Mouse (Mus musculus): Measurements from ENCODE around the gene Herc4. TPM values are rescaled to one million over a fixed set of nuclear protein-coding genes. Genes with fewer than 3 reads are reported as not detected.
A peak's percentile ranks its signal among the peaks of the same experiment; 100 is the strongest.

Gene Herc4
- total RNA-seq, 2 experiments from 2014 or later: 43.1 to 49.0 TPM

GRCm38 (mm10) chr10:63244746-63245145 is 1.1 kb downstream of the Herc4 start:
- DNase-seq (ENCODE audit: low spot score in 2 of 2): no peak
- intact Hi-C loops (cut with DNase I): loop anchor here (10.0 kb wide), 1 partner anchor 140 kb away; the partner anchor contains the start of genes Dnajc12 and Sirt1

GRCm38 (mm10) chr10:63245846-63246245 is 2.2 kb downstream of the Herc4 start:
- intact Hi-C loops (cut with DNase I): loop anchor here (10.0 kb wide), 1 partner anchor 139 kb away; the partner anchor contains the start of genes Dnajc12 and Sirt1
- no peak for DNase-seq (ENCODE audit: low spot score in 2 of 2)

GRCm38 (mm10) chr10:63247457-63247856 is 3.8 kb downstream of the Herc4 start:
- DNase-seq (ENCODE audit: low spot score in 2 of 2): no peak
- intact Hi-C loops (cut with DNase I): loop anchor here (10.0 kb wide), 1 partner anchor 137 kb away; the partner anchor contains the start of genes Dnajc12 and Sirt1

GRCm38 (mm10) chr10:63248421-63248820 is 4.8 kb downstream of the Herc4 start:
- intact Hi-C loops (cut with DNase I): loop anchor here (10.0 kb wide), 1 partner anchor 136 kb away; the partner anchor contains the start of genes Dnajc12 and Sirt1
- DNase-seq (ENCODE audit: low spot score in 2 of 2): no peak

GRCm38 (mm10) chr10:63258696-63259095 is 15.1 kb downstream of the Herc4 start:
- DNase-seq (ENCODE audit: low spot score in 2 of 2): no peak
- intact Hi-C loops (cut with DNase I): no loop called here

- DNase-seq (ENCODE audit: low spot score in 2 of 2): no peak
Measured at GRCm38 (mm10) chr10:63259340-63259739, 15.7 kb downstream of the Herc4 start.

GRCm38 (mm10) chr10:63267941-63268340 is 24.3 kb downstream of the Herc4 start:
- intact Hi-C loops (cut with DNase I): no loop called here
- no peak for DNase-seq (ENCODE audit: low spot score in 2 of 2)

More at GRCm38 (mm10) chr10:63259340-63259739, 15.7 kb downstream of the Herc4 start:
- intact Hi-C loops (cut with DNase I): no loop called here

- no peak for DNase-seq (ENCODE audit: low spot score in 2 of 2)
- intact Hi-C loops (cut with DNase I): no loop called here
Measured at GRCm38 (mm10) chr10:63272401-63272800, 28.8 kb downstream of the Herc4 start.

GRCm38 (mm10) chr10:63272868-63273267 is 29.3 kb downstream of the Herc4 start:
- intact Hi-C loops (cut with DNase I): no loop called here
- no peak for DNase-seq (ENCODE audit: low spot score in 2 of 2)

- DNase-seq (ENCODE audit: low spot score in 2 of 2): no peak
- intact Hi-C loops (cut with DNase I): no loop called here
Measured at GRCm38 (mm10) chr10:63277010-63277409, 33.4 kb downstream of the Herc4 start.

- intact Hi-C loops (cut with DNase I): no loop called here
Measured at GRCm38 (mm10) chr10:63279851-63280250, 36.2 kb downstream of the Herc4 start.

GRCm38 (mm10) chr10:63282417-63282816 is 38.8 kb downstream of the Herc4 start:
- no peak for DNase-seq (ENCODE audit: low spot score in 2 of 2)
- intact Hi-C loops (cut with DNase I): no loop called here

More at GRCm38 (mm10) chr10:63279851-63280250, 36.2 kb downstream of the Herc4 start:
- no peak for DNase-seq (ENCODE audit: low spot score in 2 of 2)

- no peak for DNase-seq (ENCODE audit: low spot score in 2 of 2)
- intact Hi-C loops (cut with DNase I): no loop called here
Measured at GRCm38 (mm10) chr10:63282846-63283245, 39.2 kb downstream of the Herc4 start.

- DNase-seq (ENCODE audit: low spot score in 2 of 2): no peak
- intact Hi-C loops (cut with DNase I): no loop called here
Measured at GRCm38 (mm10) chr10:63302356-63302755, 58.7 kb downstream of the Herc4 start.

- intact Hi-C loops (cut with DNase I): loop anchor here (2.0 kb wide), 1 partner anchor 156 kb away; no protein-coding TSS in a partner anchor
- DNase-seq (ENCODE audit: low spot score in 2 of 2): peak; percentile 71 to 74
Measured at GRCm38 (mm10) chr10:63308582-63309366, 65.2 kb downstream of the Herc4 start.

GRCm38 (mm10) chr10:63313726-63314125 is 70.1 kb downstream of the Herc4 start:
- DNase-seq (ENCODE audit: low spot score in 2 of 2): no peak
- intact Hi-C loops (cut with DNase I): no loop called here

GRCm38 (mm10) chr10:63327091-63327490 is 83.5 kb downstream of the Herc4 start:
- DNase-seq (ENCODE audit: low spot score in 2 of 2): no peak
- intact Hi-C loops (cut with DNase I): no loop called here

GRCm38 (mm10) chr10:63336901-63337300 is 93.3 kb downstream of the Herc4 start:
- intact Hi-C loops (cut with DNase I): loop anchor here (5.0 kb wide), 1 partner anchor 45 kb away; the partner anchor contains the start of genes Dnajc12 and Sirt1
- DNase-seq (ENCODE audit: low spot score in 2 of 2): no peak

GRCm38 (mm10) chr10:63337326-63337725 is 93.7 kb downstream of the Herc4 start:
- no peak for DNase-seq (ENCODE audit: low spot score in 2 of 2)
- intact Hi-C loops (cut with DNase I): loop anchor here (5.0 kb wide), 1 partner anchor 45 kb away; the partner anchor contains the start of genes Dnajc12 and Sirt1

GRCm38 (mm10) chr10:63337951-63338836 is 94.6 kb downstream of the Herc4 start:
- intact Hi-C loops (cut with DNase I): loop anchor here (5.0 kb wide), 1 partner anchor 44 kb away; the partner anchor contains the start of genes Dnajc12 and Sirt1
- DNase-seq (ENCODE audit: low spot score in 2 of 2): peak in 1 of 2 experiments; percentile 46
